Mouse (Mus musculus): ENCODE measurements around the gene Sh3pxd2b.

GRCm38 (mm10) chr11:32427537-32427936 lies 79.9 kb downstream of the Sh3pxd2b start:
- no peak for TF ChIP-seq CTCF (IDR thresholded peaks at IDR 0.05)
- TF ChIP-seq EP300 (IDR thresholded peaks at IDR 0.05): no peak

All from lung, postnatal 0 days (tissue).